Mouse (Mus musculus) adrenal gland, postnatal 25 days (tissue): Measurements from ENCODE around the gene Pcsk4. TPM values are rescaled to one million over a fixed set of nuclear protein-coding genes. Genes with fewer than 3 reads are reported as not detected.
"Not testable (repeated sequence)": the region's sequence is repeated elsewhere in the genome, so short reads cannot be mapped to it uniquely, and the experiment has no call there.

ENCODE experiments used
- DNase-seq: peaks from one replicate; pipeline ENCODE4 v3.0.0; 2021; ENCODE audit warnings: mixed read lengths
- total RNA-seq: library from RNA; stranded (reverse); gene quantifications from 2 replicates; pipeline ENCODE4 v1.2.3, GENCODE M21; 2021

Pcsk4 gene
- total RNA-seq, 1 experiment from 2014 or later: 3.0 TPM

GRCm38 (mm10) chr10:80347514-80347967 lies 18.2 kb upstream of the Pcsk4 start:
- DNase-seq: no peak

DNA sequence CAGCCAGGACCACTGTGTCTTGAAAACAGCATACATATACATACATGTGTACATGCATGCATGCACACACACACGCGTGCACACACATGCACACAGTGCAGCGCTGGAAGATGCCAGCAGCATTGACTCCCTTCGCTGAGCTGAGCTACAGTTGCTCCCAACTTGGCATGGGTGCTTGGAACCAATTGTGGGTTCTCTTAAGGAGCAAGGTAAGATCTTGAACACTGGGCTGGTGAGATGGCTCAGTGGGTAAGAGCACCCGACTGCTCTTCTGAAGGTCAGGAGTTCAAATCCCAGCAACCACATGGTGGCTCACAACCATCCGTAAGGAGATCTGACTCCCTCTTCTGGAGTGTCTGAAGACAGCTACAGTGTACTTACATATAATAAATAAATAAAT lies 16.6 kb upstream of the Pcsk4 start:
- DNase-seq: not testable (repeated sequence)

- DNase-seq: no peak
Observed at GRCm38 (mm10) chr10:80345122-80345521, 15.8 kb upstream of the Pcsk4 start.

- DNase-seq: no peak
Observed at GRCm38 (mm10) chr10:80344131-80344661, 14.9 kb upstream of the Pcsk4 start.

- no peak for DNase-seq
Observed at GRCm38 (mm10) chr10:80343425-80343895, 14.2 kb upstream of the Pcsk4 start.

GRCm38 (mm10) chr10:80342749-80343424 lies 13.6 kb upstream of the Pcsk4 start:
- DNase-seq: peak; percentile 59

GRCm38 (mm10) chr10:80342305-80342748 lies 13.0 kb upstream of the Pcsk4 start:
- no peak for DNase-seq

GRCm38 (mm10) chr10:80341491-80342304 lies 12.4 kb upstream of the Pcsk4 start:
- DNase-seq: no peak

- DNase-seq: no peak
Observed at GRCm38 (mm10) chr10:80341026-80341425, 11.7 kb upstream of the Pcsk4 start.

DNA sequence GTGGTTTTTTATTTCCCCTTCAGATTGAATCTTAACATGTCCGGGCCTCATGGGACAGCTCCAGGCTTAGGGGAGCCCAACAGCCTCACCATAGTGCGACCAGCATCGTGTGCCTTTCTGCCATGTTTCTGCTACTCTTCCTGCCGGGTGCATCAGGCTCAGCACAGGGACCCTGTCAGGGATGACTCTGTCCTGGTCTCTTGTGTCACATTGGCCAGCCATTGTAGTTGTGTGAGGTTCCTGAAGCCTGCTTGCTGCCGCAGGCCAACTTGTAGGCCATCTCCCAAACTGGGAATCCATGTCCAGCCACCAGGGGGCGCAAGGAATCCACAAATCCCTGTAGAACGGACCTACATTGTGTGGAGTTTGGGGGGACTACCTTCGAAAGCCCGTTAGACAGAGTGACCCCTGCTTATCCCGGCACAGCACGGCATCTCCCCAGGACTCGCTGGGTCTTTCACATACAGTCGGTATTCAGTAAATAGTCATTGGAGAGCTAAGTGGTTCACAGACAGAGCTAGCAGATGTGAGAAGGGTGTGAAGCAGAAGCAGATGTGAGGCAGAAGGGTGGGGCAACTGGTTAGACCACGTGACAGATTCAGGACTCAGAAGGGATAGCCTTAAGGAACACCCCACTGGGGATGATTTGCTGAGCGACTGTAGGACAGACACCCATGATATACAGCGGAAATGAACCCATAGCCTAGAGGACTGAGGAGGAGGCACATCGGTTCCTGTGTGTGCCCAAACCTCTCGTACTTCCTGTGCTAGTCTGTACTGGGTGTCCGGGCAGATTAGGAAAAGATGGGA lies 10.8 kb upstream of the Pcsk4 start:
- peak; percentile 84 for DNase-seq

DNA sequence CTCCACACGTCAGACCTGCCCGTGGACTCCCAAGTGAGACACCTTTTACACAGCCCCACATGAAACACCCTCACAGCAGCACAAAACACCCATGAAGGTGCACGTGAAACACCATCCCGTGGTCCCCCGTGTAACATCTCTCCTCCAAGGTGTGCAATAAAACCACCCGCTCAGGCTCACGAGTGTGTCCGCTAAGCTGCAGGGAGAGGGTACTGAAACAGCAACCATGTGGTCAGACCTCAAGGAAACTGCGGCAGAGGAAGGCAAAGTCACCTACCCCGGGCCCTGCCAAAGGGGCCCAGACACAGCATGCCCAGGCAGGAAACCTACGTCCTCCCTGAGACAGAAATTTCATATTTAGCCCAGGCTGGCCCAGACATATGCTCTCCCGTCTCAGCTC lies 7.0 kb upstream of the Pcsk4 start:
- no peak for DNase-seq

DNA sequence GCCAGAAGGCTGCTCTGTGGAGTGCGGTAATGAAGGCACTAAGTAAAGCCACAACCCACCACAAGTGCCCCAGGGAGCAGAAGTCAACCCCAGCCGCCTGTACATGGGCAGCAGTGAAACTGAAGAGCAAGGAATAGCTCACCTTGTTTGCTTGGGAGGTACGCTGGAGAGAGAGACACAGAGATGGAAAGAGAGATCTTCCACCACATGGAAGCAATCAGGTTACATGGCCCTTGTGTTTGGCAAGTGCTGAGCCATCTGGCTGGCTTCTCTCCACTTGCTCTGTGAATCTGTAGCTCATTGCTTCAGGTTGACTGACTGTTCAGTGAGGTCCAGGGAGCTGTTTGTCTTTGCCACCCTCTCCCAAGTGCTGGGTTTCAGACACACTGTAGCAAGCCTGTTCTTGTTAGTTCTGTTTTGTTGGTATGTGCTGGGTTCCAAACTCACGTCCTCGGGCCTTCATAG lies 3.3 kb upstream of the Pcsk4 start:
- no peak for DNase-seq

DNA sequence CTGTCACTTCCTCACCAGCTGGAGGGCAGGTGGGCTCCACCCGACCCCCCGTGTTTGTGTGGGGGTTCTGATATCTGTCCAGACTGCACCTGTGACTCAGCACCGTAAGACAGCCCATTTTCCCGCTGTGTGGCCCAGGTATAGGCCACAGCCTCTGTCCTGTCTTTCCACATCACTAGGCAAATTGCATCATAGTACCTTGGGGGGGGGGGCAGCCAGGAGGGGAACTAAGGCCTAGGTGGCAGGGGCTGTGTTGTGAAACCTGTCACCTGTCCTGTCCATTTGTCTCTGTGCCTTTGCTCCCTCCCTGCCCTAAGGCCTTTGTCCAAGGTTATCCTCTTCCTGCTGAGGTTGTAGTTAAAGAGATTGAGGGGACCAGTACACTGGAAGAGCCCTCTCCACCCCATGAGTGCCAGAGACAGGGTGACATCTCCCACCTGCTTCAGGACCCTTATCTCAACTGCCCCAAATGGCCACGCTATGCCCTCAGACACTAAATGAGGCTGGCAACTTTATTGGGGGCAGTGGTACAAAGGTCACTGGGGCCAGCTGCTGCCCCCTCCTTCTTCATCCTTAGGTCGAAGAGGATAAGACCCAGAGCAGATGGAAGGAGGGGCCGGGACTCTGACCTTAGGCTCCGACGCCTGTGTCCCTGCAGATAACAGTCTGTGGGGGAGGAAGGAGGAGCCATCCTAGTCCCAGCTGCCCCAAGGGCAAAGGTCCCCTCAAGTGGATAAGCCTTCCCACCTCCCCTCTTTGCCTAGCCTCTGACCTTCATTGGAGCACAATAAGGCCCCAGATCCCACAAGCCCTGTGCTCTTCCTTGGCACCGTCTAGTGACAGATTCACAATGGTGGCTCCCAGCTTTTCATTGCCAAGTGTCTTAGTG lies 2.6 kb upstream of the Pcsk4 start:
- DNase-seq: no peak

GRCm38 (mm10) chr10:80330888-80331287 lies 1.6 kb upstream of the Pcsk4 start:
- no peak for DNase-seq

DNA sequence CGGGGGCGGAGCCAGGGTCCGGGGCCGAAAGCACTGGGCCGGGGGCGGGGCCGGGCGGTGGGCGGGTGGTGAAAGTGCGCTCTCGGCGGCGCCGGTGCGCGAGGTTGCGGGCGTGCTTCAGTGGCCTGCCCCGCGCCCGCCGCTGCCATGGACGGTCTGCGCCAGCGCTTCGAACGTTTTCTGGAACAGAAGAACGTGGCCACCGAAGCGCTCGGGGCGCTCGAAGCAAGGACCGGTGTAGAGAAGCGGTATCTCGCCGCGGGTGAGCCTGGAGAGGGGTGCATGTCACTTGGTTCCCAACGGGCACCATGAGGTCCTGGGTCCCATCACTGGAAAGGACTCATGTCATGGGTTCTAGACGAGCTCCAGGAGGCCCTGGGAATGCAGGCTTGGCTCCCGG lies 786 bp upstream of the Pcsk4 start:
- DNase-seq: no peak

- DNase-seq: no peak
Observed at GRCm38 (mm10) chr10:80325045-80325444, 4.3 kb downstream of the Pcsk4 start.

GRCm38 (mm10) chr10:80324120-80325037 lies 4.9 kb downstream of the Pcsk4 start:
- DNase-seq: no peak

GRCm38 (mm10) chr10:80323261-80324119 lies 5.8 kb downstream of the Pcsk4 start:
- DNase-seq: peak; percentile 81

DNA sequence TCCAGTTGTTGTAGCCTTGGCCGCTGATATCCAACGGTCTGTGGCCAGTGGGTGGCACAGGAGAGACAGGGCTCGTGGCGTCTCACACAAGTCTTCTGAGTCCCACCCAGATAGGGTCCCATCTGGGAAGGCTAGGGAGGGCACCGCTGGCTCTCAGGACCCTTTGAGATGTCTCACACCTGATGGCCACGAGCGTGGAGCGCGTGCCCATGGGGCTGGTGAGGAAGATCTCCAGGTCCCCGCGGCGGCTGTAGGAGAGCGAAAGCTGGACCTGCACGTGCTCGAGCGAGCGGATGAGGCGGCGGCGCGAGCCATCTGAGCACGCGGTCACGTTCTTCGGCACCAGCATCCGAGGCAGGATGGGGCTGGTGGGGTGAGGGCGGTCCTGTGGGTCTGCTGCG lies 6.5 kb downstream of the Pcsk4 start:
- no peak for DNase-seq
